Mouse (Mus musculus) cerebellum, postnatal 36 days (tissue): Measurements from ENCODE around the gene Plbd2.

Experiments
- DNase-seq, 2 experiments: peaks; one replicate each; pipeline ENCODE4 v3.0.0; 2021 to 2022; ENCODE audit warnings: mixed read lengths in 2 of 2

The Plbd2 gene

GRCm38 (mm10) chr5:120503144-120503795, at the start of gene Plbd2:
Plbd2 (minus strand) TSS chr5:120503625.
- peak; percentile 78 to 87 for DNase-seq

- no peak for DNase-seq
Measured at GRCm38 (mm10) chr5:120550673-120551072, 47.2 kb upstream of the Plbd2 start.

GRCm38 (mm10) chr5:120550137-120550536, 46.7 kb upstream of the Plbd2 start:
- DNase-seq: no peak

GRCm38 (mm10) chr5:120548236-120548850, 44.9 kb upstream of the Plbd2 start:
- no peak for DNase-seq

- DNase-seq: peak in 1 of 2 experiments; percentile 37
Measured at GRCm38 (mm10) chr5:120536632-120537031, 33.2 kb upstream of the Plbd2 start.

GRCm38 (mm10) chr5:120536046-120536445, 32.6 kb upstream of the Plbd2 start:
- DNase-seq: peak; percentile 54 to 56

- DNase-seq: no peak
Measured at GRCm38 (mm10) chr5:120534686-120535075, 31.3 kb upstream of the Plbd2 start.

- DNase-seq: no peak
Measured at GRCm38 (mm10) chr5:120534071-120534685, 30.8 kb upstream of the Plbd2 start.

GRCm38 (mm10) chr5:120531631-120532030, 28.2 kb upstream of the Plbd2 start:
- DNase-seq: no peak

- no peak for DNase-seq
Measured at GRCm38 (mm10) chr5:120527296-120527964, 24.0 kb upstream of the Plbd2 start.

GRCm38 (mm10) chr5:120526311-120526710, 22.9 kb upstream of the Plbd2 start:
- no peak for DNase-seq

GRCm38 (mm10) chr5:120525737-120526136, 22.3 kb upstream of the Plbd2 start:
- DNase-seq: no peak

GRCm38 (mm10) chr5:120524736-120525135, 21.3 kb upstream of the Plbd2 start:
- no peak for DNase-seq

GRCm38 (mm10) chr5:120522649-120523048, 19.2 kb upstream of the Plbd2 start:
- peak; percentile 27 to 48 for DNase-seq

- DNase-seq: no peak
Measured at GRCm38 (mm10) chr5:120517552-120517951, 14.1 kb upstream of the Plbd2 start.

- no peak for DNase-seq
Measured at GRCm38 (mm10) chr5:120516221-120516984, 13.0 kb upstream of the Plbd2 start.

- no peak for DNase-seq
Measured at GRCm38 (mm10) chr5:120515451-120515850, 12.0 kb upstream of the Plbd2 start.

GRCm38 (mm10) chr5:120514754-120515153, 11.3 kb upstream of the Plbd2 start:
- DNase-seq: no peak

GRCm38 (mm10) chr5:120514031-120514677, 10.7 kb upstream of the Plbd2 start:
- no peak for DNase-seq

GRCm38 (mm10) chr5:120512911-120513555, 9.6 kb upstream of the Plbd2 start:
- DNase-seq: no peak

- DNase-seq: no peak
Measured at GRCm38 (mm10) chr5:120511643-120512220, 8.3 kb upstream of the Plbd2 start.
